Comparison of ENCODE assay signal across 16 mouse cellular contexts in genomic region chr2:64111133-64111532, GRCm38 (mm10). TPM values are rescaled to one million over a fixed set of nuclear protein-coding genes. Genes with fewer than 3 reads are reported as not detected.
"Had no signal": no experiment of that assay in that cellular context is flagged by ENCODE, and none has a peak within 500 bp of the region (broad histone marks: within the 10 kb centered on the region; RNA-seq: fewer than 3 reads in every experiment).

No protein-coding gene starts in this region.

- H3K9ac ChIP-seq: liver, embryonic 15.5 days; liver, postnatal 0 days; midbrain, embryonic 12.5 days; neural tube, embryonic 12.5 days; stomach, embryonic 15.5 days had no signal

- H3K36me3 ChIP-seq: liver, embryonic 15.5 days; midbrain, embryonic 12.5 days; neural tube, embryonic 12.5 days; stomach, embryonic 15.5 days had no signal

- H3K4me2 ChIP-seq: liver, embryonic 15.5 days; midbrain, embryonic 12.5 days; neural tube, embryonic 12.5 days; stomach, embryonic 15.5 days had no signal

- H3K4me1 ChIP-seq: liver, embryonic 15.5 days; megakaryocyte, embryonic 14.5 days; midbrain, embryonic 12.5 days; neural tube, embryonic 12.5 days; stomach, embryonic 15.5 days had no signal

- H3K9me3 ChIP-seq: liver, embryonic 15.5 days; megakaryocyte, embryonic 14.5 days; midbrain, embryonic 12.5 days; neural tube, embryonic 12.5 days; stomach, embryonic 15.5 days had no signal

- H3K27ac ChIP-seq: liver, embryonic 15.5 days; macrophage; midbrain, embryonic 12.5 days; neural tube, embryonic 12.5 days; stomach, embryonic 15.5 days; stomach, postnatal 0 days had no signal

- H3K27me3 ChIP-seq: liver, embryonic 15.5 days; megakaryocyte, embryonic 14.5 days; midbrain, embryonic 12.5 days; neural tube, embryonic 12.5 days; stomach, embryonic 15.5 days had no signal

- DNase-seq: liver, postnatal 0 days; lung, adult 2 months; lung, postnatal 10 days; lung, postnatal 36 days; midbrain, embryonic 14.5 days; right cerebral cortex, postnatal 14 days; thymus, adult 18-20 months; thymus, postnatal 14 days; thymus, postnatal 36 days had no signal

- ATAC-seq: liver, postnatal 0 days had no signal

- H3K4me3 ChIP-seq: liver, embryonic 15.5 days; megakaryocyte, embryonic 14.5 days; midbrain, embryonic 12.5 days; neural tube, embryonic 12.5 days; stomach, embryonic 15.5 days had no signal

RNA-seq across cellular contexts. Expression of gene Fign, which starts 13.3 kb away (rescaled TPM):
- polyA plus RNA-seq: macrophage had no signal
